Mouse (Mus musculus) bone marrow macrophage, adult 2 months (primary cell): ENCODE measurements around the gene Pfn2.

Experiments
- CTCF ChIP-seq: IDR thresholded peaks from 2 replicates; pipeline ENCODE4 v1.5.1; 2012; ENCODE audit warnings: low read depth, mild to moderate bottlenecking, low read length, moderate library complexity
- POLR2A ChIP-seq: IDR thresholded peaks from 2 replicates; pipeline ENCODE4 v1.6.1; 2012; ENCODE audit warnings: mild to moderate bottlenecking, low read depth, low read length, borderline replicate concordance

- no peak for TF ChIP-seq POLR2A
- TF ChIP-seq CTCF = no peak
Measured at GRCm38 (mm10) chr3:57846912-57847759, 743 bp downstream of the Pfn2 start.
